Mouse (Mus musculus): ENCODE results near the gene Kcna2.

Gene Kcna2

GRCm38 (mm10) chr3:107101787-107102651, 1.1 kb downstream of the Kcna2 start:
- peak; percentile 87 to 88 for DNase-seq (ENCODE audit: low spot score in 2 of 2)

GRCm38 (mm10) chr3:107103041-107103440, 2.1 kb downstream of the Kcna2 start:
- no peak for DNase-seq (ENCODE audit: low spot score in 2 of 2)

GRCm38 (mm10) chr3:107103462-107103861, 2.5 kb downstream of the Kcna2 start:
- DNase-seq (ENCODE audit: low spot score in 2 of 2): no peak

GRCm38 (mm10) chr3:107105986-107106385, 5.0 kb downstream of the Kcna2 start:
- DNase-seq (ENCODE audit: low spot score in 2 of 2): no peak

GRCm38 (mm10) chr3:107112498-107112897, 11.6 kb downstream of the Kcna2 start:
- no peak for DNase-seq (ENCODE audit: low spot score in 2 of 2)

GRCm38 (mm10) chr3:107112932-107113659, 12.2 kb downstream of the Kcna2 start:
- no peak for DNase-seq (ENCODE audit: low spot score in 2 of 2)

GRCm38 (mm10) chr3:107113771-107114737, 13.1 kb downstream of the Kcna2 start:
- peak; percentile 82 to 89 for DNase-seq (ENCODE audit: low spot score in 2 of 2)

- peak in 1 of 2 experiments; percentile 46 for DNase-seq (ENCODE audit: low spot score in 2 of 2)
Measured at GRCm38 (mm10) chr3:107114941-107115340, 14.0 kb downstream of the Kcna2 start.

GRCm38 (mm10) chr3:107115746-107116145, 14.8 kb downstream of the Kcna2 start:
- no peak for DNase-seq (ENCODE audit: low spot score in 2 of 2)

- no peak for DNase-seq (ENCODE audit: low spot score in 2 of 2)
Measured at GRCm38 (mm10) chr3:107119864-107120564, 19.1 kb downstream of the Kcna2 start.

- no peak for DNase-seq (ENCODE audit: low spot score in 2 of 2)
Measured at GRCm38 (mm10) chr3:107122306-107122705, 21.4 kb downstream of the Kcna2 start.

- no peak for DNase-seq (ENCODE audit: low spot score in 2 of 2)
Measured at GRCm38 (mm10) chr3:107127667-107128066, 26.7 kb downstream of the Kcna2 start.

GRCm38 (mm10) chr3:107128421-107128820, 27.5 kb downstream of the Kcna2 start:
- peak; percentile 76 to 85 for DNase-seq (ENCODE audit: low spot score in 2 of 2)

GRCm38 (mm10) chr3:107129251-107129650, 28.3 kb downstream of the Kcna2 start:
- DNase-seq (ENCODE audit: low spot score in 2 of 2): no peak

GRCm38 (mm10) chr3:107130661-107131326, 29.8 kb downstream of the Kcna2 start:
- no peak for DNase-seq (ENCODE audit: low spot score in 2 of 2)

GRCm38 (mm10) chr3:107131846-107132245, 30.9 kb downstream of the Kcna2 start:
- DNase-seq (ENCODE audit: low spot score in 2 of 2): no peak

GRCm38 (mm10) chr3:107132651-107133050, 31.7 kb downstream of the Kcna2 start:
- DNase-seq (ENCODE audit: low spot score in 2 of 2): no peak

- no peak for DNase-seq (ENCODE audit: low spot score in 2 of 2)
Measured at GRCm38 (mm10) chr3:107134457-107134856, 33.5 kb downstream of the Kcna2 start.

GRCm38 (mm10) chr3:107147126-107147525, 46.2 kb downstream of the Kcna2 start:
- no peak for DNase-seq (ENCODE audit: low spot score in 2 of 2)

- DNase-seq (ENCODE audit: low spot score in 2 of 2): no peak
Measured at GRCm38 (mm10) chr3:107149006-107149405, 48.1 kb downstream of the Kcna2 start.
